Mouse (Mus musculus) CH12.LX (cell line): Measurements from ENCODE around the gene Rph3al. TPM values are rescaled to one million over a fixed set of nuclear protein-coding genes. Genes with fewer than 3 reads are reported as not detected.

Experiments used
- DNase-seq: peaks from one replicate; pipeline ENCODE4 v3.0.0-alpha.2; 2013; ENCODE audit errors: extremely low read depth
- H3K27ac ChIP-seq: 2 replicates; pipeline ENCODE4 v1.5.1; 2012; ENCODE audit warnings: low read depth, mild to moderate bottlenecking, control low read depth, moderate library complexity; ENCODE audit not compliant: insufficient read depth
- H3K27me3 ChIP-seq: replicated peaks from 2 replicates; pipeline ENCODE3; 2012; ENCODE audit warnings: inconsistent platforms
- H3K36me3 ChIP-seq, 2 experiments: replicated peaks in 1 of 2; 2 replicates each; pipeline versions ENCODE3 to v1.6.1; 2012; ENCODE audit warnings: inconsistent platforms in 1 of 2, low read length in 1 of 2, mild to moderate bottlenecking in 1 of 2, mixed read lengths in 1 of 2, moderate library complexity in 1 of 2; ENCODE audit not compliant: control insufficient read depth in 1 of 2, insufficient read depth in 1 of 2
- H3K4me1 ChIP-seq, 2 experiments: 2 replicates each; pipeline ENCODE4 v1.6.1; 2012; ENCODE audit warnings: inconsistent platforms in 1 of 2, moderate library complexity in 1 of 2; ENCODE audit not compliant: insufficient read depth in 2 of 2, control insufficient read depth in 1 of 2
- H3K4me2 ChIP-seq: 2 replicates; pipeline ENCODE4 v1.6.1; 2012; ENCODE audit warnings: low read depth, mild to moderate bottlenecking, control low read depth; ENCODE audit not compliant: poor library complexity, insufficient read depth, severe bottlenecking
- H3K4me3 ChIP-seq, 3 experiments: fragments of 150-350 bp in 1 of 3; sonication (generic) in 1 of 3; replicated peaks in 1 of 3; 2 replicates each; pipeline versions ENCODE3 to v1.5.1; 2011 to 2012; ENCODE audit warnings: low read depth in 2 of 3, low read length in 2 of 3, mild to moderate bottlenecking in 2 of 3, moderate library complexity in 2 of 3, control low read depth in 1 of 3, improper control_type of control experiment in 1 of 3, inconsistent platforms in 1 of 3, mixed read lengths in 1 of 3; ENCODE audit not compliant: poor library complexity in 1 of 3
- H3K79me2 ChIP-seq: replicated peaks from 2 replicates; pipeline ENCODE4 v1.6.1; 2012; ENCODE audit warnings: mild to moderate bottlenecking, moderate library complexity; ENCODE audit not compliant: control insufficient read depth, poor library complexity, insufficient read depth, severe bottlenecking; ENCODE audit errors: extremely low read depth
- H3K9ac ChIP-seq: 2 replicates; pipeline ENCODE4 v1.6.1; 2012; ENCODE audit warnings: low read depth, mild to moderate bottlenecking, control low read depth, moderate library complexity; ENCODE audit not compliant: insufficient read depth
- H3K9me3 ChIP-seq: replicated peaks from 2 replicates; pipeline ENCODE3; 2012; ENCODE audit warnings: low read length, inconsistent platforms, mixed read lengths
- CHD2 ChIP-seq: IDR thresholded peaks from 2 replicates; pipeline ENCODE4 v1.6.1; 2011; ENCODE audit warnings: low read length, improper control_type of control experiment
- CTCF ChIP-seq, 2 experiments: IDR thresholded peaks in 1 of 2; conservative IDR thresholded peaks in 1 of 2; 2 replicates each; pipeline ENCODE4 v1.5.1; 2011 to 2012; ENCODE audit warnings: low read depth in 2 of 2, low read length in 2 of 2, improper control_type of control experiment in 1 of 2, inconsistent platforms in 1 of 2, mild to moderate bottlenecking in 1 of 2, moderate library complexity in 1 of 2
- E2F4 ChIP-seq: IDR thresholded peaks from 2 replicates; pipeline ENCODE4 v1.6.1; 2011; ENCODE audit warnings: low read depth, low read length, improper control_type of control experiment; ENCODE audit not compliant: insufficient replicate concordance
- ELF1 ChIP-seq: IDR thresholded peaks from 2 replicates; pipeline ENCODE4 v1.6.1; 2014; ENCODE audit warnings: low read depth, mild to moderate bottlenecking, inconsistent platforms, low read length, improper control_type of control experiment
- ETS1 ChIP-seq: conservative IDR thresholded peaks from 2 replicates; pipeline ENCODE4 v1.6.1; 2012; ENCODE audit warnings: low read depth, mild to moderate bottlenecking, inconsistent platforms, low read length, improper control_type of control experiment, moderate library complexity
- GABPA ChIP-seq: IDR thresholded peaks from 2 replicates; pipeline ENCODE4 v1.6.1; 2012; ENCODE audit warnings: low read depth, low read length, improper control_type of control experiment, inconsistent platforms; ENCODE audit not compliant: insufficient replicate concordance
- JUN ChIP-seq: IDR thresholded peaks from 2 replicates; pipeline ENCODE4 v1.6.1; 2011; ENCODE audit warnings: low read depth, mild to moderate bottlenecking, low read length, improper control_type of control experiment, moderate library complexity; ENCODE audit not compliant: insufficient read depth
- KAT2A ChIP-seq: IDR thresholded peaks from 2 replicates; pipeline ENCODE4 v1.6.1; 2012; ENCODE audit warnings: low read length, improper control_type of control experiment, inconsistent platforms; ENCODE audit not compliant: insufficient replicate concordance
- MAFK ChIP-seq: IDR thresholded peaks from 2 replicates; pipeline ENCODE4 v1.6.1; 2011; ENCODE audit warnings: low read length, improper control_type of control experiment; ENCODE audit not compliant: insufficient replicate concordance
- MAX ChIP-seq: IDR thresholded peaks from 2 replicates; pipeline ENCODE4 v1.6.1; 2011; ENCODE audit warnings: low read length, improper control_type of control experiment
- MAZ ChIP-seq: IDR thresholded peaks from 2 replicates; pipeline ENCODE4 v1.6.1; 2012; ENCODE audit warnings: low read depth, mild to moderate bottlenecking, inconsistent platforms, low read length, improper control_type of control experiment, moderate library complexity
- MEF2A ChIP-seq: IDR thresholded peaks from 2 replicates; pipeline ENCODE4 v1.6.1; 2014; ENCODE audit warnings: low read depth, mild to moderate bottlenecking, inconsistent platforms, low read length, improper control_type of control experiment, borderline replicate concordance
- MXI1 ChIP-seq: IDR thresholded peaks from 2 replicates; pipeline ENCODE4 v1.6.1; 2011; ENCODE audit warnings: mild to moderate bottlenecking, low read depth, low read length, improper control_type of control experiment
- MYC ChIP-seq: IDR thresholded peaks from 2 replicates; pipeline ENCODE4 v1.6.1; 2011; ENCODE audit warnings: low read depth, mild to moderate bottlenecking, improper control_type of control experiment, low read length
- PAX5 ChIP-seq: IDR thresholded peaks from 2 replicates; pipeline ENCODE4 v1.6.1; 2012; ENCODE audit warnings: low read length, inconsistent platforms, mixed read lengths
- POLR2A ChIP-seq: IDR thresholded peaks from 2 replicates; pipeline ENCODE4 v1.6.1; 2011; ENCODE audit warnings: low read depth, mild to moderate bottlenecking, improper control_type of control experiment, low read length
- RAD21 ChIP-seq: IDR thresholded peaks from 2 replicates; pipeline ENCODE4 v1.6.1; 2011; ENCODE audit warnings: low read depth, mild to moderate bottlenecking, low read length, improper control_type of control experiment, moderate library complexity
- RCOR1 ChIP-seq: conservative IDR thresholded peaks from 2 replicates; pipeline ENCODE4 v1.6.1; 2012; ENCODE audit warnings: low read depth, mild to moderate bottlenecking, inconsistent platforms, low read length, improper control_type of control experiment
- SIN3A ChIP-seq: IDR thresholded peaks from 2 replicates; pipeline ENCODE4 v1.6.1; 2012; ENCODE audit warnings: low read length, improper control_type of control experiment, inconsistent platforms
- TCF12 ChIP-seq: IDR thresholded peaks from 2 replicates; pipeline ENCODE4 v1.6.1; 2014; ENCODE audit warnings: low read depth, mild to moderate bottlenecking, inconsistent platforms, low read length, improper control_type of control experiment
- UBTF ChIP-seq: IDR thresholded peaks from 2 replicates; pipeline ENCODE4 v1.6.1; 2012; ENCODE audit warnings: low read depth, mild to moderate bottlenecking, inconsistent platforms, low read length, improper control_type of control experiment, moderate library complexity
- USF1 ChIP-seq: IDR thresholded peaks from 2 replicates; pipeline ENCODE4 v1.6.1; 2014; ENCODE audit warnings: low read depth, mild to moderate bottlenecking, inconsistent platforms, low read length, improper control_type of control experiment
- USF2 ChIP-seq: conservative IDR thresholded peaks from 2 replicates; pipeline ENCODE4 v1.6.1; 2011; ENCODE audit warnings: low read depth, low read length, improper control_type of control experiment
- ZC3H11A ChIP-seq: IDR thresholded peaks from 2 replicates; pipeline ENCODE4 v1.6.1; 2012; ENCODE audit warnings: low read depth, mild to moderate bottlenecking, inconsistent platforms, low read length, improper control_type of control experiment
- ZMIZ1 ChIP-seq: IDR thresholded peaks from 2 replicates; pipeline ENCODE4 v1.6.1; 2012; ENCODE audit warnings: low read depth, mild to moderate bottlenecking, inconsistent platforms, low read length, improper control_type of control experiment
- dilution Hi-C: fragments of 300-500 bp; cut with MboI; formaldehyde crosslinking; loops from 2 replicates; pipeline ENCODE4 v1.14.3; 2020; ENCODE audit warnings: low sequenced_read_pairs; ENCODE audit not compliant: extremely low pct_unique_long_range_greater_than_20kb, extremely low pct_ligation_motif_present
- in situ Hi-C: fragments of 300-500 bp; cut with MboI; formaldehyde crosslinking; loops from 3 replicates; pipeline ENCODE4 v1.14.3; 2019; ENCODE audit warnings: low sequenced_read_pairs, low pct_ligation_motif_present, low pct_unique_long_range_greater_than_20kb, mixed read lengths
- polyA plus RNA-seq: library from polyadenylated mRNA; unstranded; fragments of >175 nt; gene quantifications from 2 replicates; pipeline ENCODE4 v1.2.1, GENCODE M21; 2012; ENCODE audit warnings: low read depth; ENCODE audit not compliant: insufficient read length
- total RNA-seq, 2 experiments: library from RNA; depleted of rRNA; stranded (reverse); fragments of 300-350 nt in 1 of 2; fragments of >200 nt in 1 of 2; gene quantifications; 2 replicates each; pipeline ENCODE4 v1.2.3; 2012 to 2014

Rph3al gene
- total and polyA plus RNA-seq, 3 experiments, result 0.34 to 0.39 TPM; not detected in 1

- in situ Hi-C loops, result loop anchor here (10.0 kb wide), 1 partner anchor 192 kb away; no protein-coding TSS in a partner anchor
- no peak for TF ChIP-seq MAZ
- no peak for TF ChIP-seq GABPA
- TF ChIP-seq USF1, result no peak
- TF ChIP-seq CHD2, result no peak
- TF ChIP-seq USF2, result no peak
- TF ChIP-seq ELF1, result no peak
- TF ChIP-seq MYC, result no peak
- TF ChIP-seq SIN3A, result no peak
- no peak for TF ChIP-seq MEF2A
- TF ChIP-seq RCOR1, result no peak
- no peak for TF ChIP-seq ZC3H11A
- Histone ChIP-seq H3K27me3 (peaks cover 13% of the 10 kb centered on the region), H3K9ac (no peak overlapping the region), H3K4me2 (no peak overlapping the region), H3K79me2 (no peaks in the 10 kb centered on the region), H3K4me1 (peaks cover 0 to 10% of the 10 kb centered on the region in 2 experiments; a peak in 2 of 4 replicates), H3K4me3 (no peak overlapping the region), H3K9me3 (peaks cover 14% of the 10 kb centered on the region), H3K27ac (no peak overlapping the region), H3K36me3 (no peaks in the 10 kb centered on the region)
- dilution Hi-C loops, result no loop called here
- no peak for DNase-seq
Observed at GRCm38 (mm10) chr11:75906556-75906955, 31.7 kb downstream of the Rph3al start.

GRCm38 (mm10) chr11:75904982-75905381, 33.2 kb downstream of the Rph3al start:
- no peaks in the 10 kb centered on the region for H3K79me2 ChIP-seq
- H3K9me3 ChIP-seq, result peaks cover 8% of the 10 kb centered on the region
- dilution Hi-C loops (no loop called here), in situ Hi-C loops (loop anchor here (5.0 to 10.0 kb wide), 2 partner anchors 123 to 190 kb away; no protein-coding TSS in a partner anchor)
- H3K4me1 ChIP-seq, result peaks cover 0 to 10% of the 10 kb centered on the region in 2 experiments; a peak in 2 of 4 replicates
- no peaks in the 10 kb centered on the region for H3K36me3 ChIP-seq
- H3K27ac ChIP-seq, result no peak overlapping the region
- H3K27me3 ChIP-seq, result peaks cover 14% of the 10 kb centered on the region
- TF ChIP-seq MAX (no peak), ELF1 (no peak), SIN3A (no peak), CHD2 (no peak), PAX5 (no peak), JUN (no peak), RAD21 (no peak), MYC (no peak), RCOR1 (no peak), POLR2A (no peak), ETS1 (no peak), TCF12 (no peak), UBTF (no peak), E2F4 (no peak), KAT2A (no peak), MXI1 (no peak), USF1 (no peak), ZMIZ1 (no peak), CTCF (conservative IDR thresholded peaks at IDR 0.05 in 1 of 2, IDR thresholded peaks at IDR 0.05 in 1 of 2; ENCODE audit: low read depth in 2 of 2, low read length in 2 of 2) (no peak), MAFK (no peak)
- no peak for DNase-seq
- no peak overlapping the region for H3K4me2 ChIP-seq
- H3K4me3 ChIP-seq, result no peak overlapping the region
- H3K9ac ChIP-seq, result no peak overlapping the region
